Mouse (Mus musculus) embryonic facial prominence, embryonic 11.5 days (tissue): ENCODE results near the gene Tmem11. TPM values are rescaled to one million over a fixed set of nuclear protein-coding genes. Genes with fewer than 3 reads are reported as not detected.
A peak's percentile ranks its signal among the peaks of the same experiment; 100 is the strongest.

Source experiments
- ATAC-seq: fragments of 200-750 bp; cut with Nextera tagmentation; replicated peaks from 2 replicates; pipeline ENCODE4 v1.8.0; 2017; ENCODE audit warnings: low read depth; ENCODE audit not compliant: insufficient number of reproducible peaks, low FRiP score, low TSS enrichment
- DNase-seq: peaks from one replicate; pipeline ENCODE4 v3.0.0-alpha.2; 2015; ENCODE audit warnings: low spot score
- H3K27ac ChIP-seq: fragments of 300-500 bp; sonication (generic); replicated peaks from 2 replicates; pipeline ENCODE4 v1.5.1; 2014; ENCODE audit warnings: mild to moderate bottlenecking, low read depth, low read length, control low read depth
- H3K27me3 ChIP-seq: fragments of 300-500 bp; sonication (generic); 2 replicates; pipeline ENCODE4 v1.6.1; 2014; ENCODE audit warnings: mild to moderate bottlenecking, low read length, moderate library complexity, mixed read lengths; ENCODE audit not compliant: control insufficient read depth, insufficient read depth
- H3K36me3 ChIP-seq: fragments of 300-500 bp; sonication (generic); replicated peaks from 2 replicates; pipeline ENCODE4 v1.6.1; 2014; ENCODE audit warnings: low read depth, mild to moderate bottlenecking, low read length, moderate library complexity, mixed read lengths; ENCODE audit not compliant: control insufficient read depth, insufficient read depth
- H3K4me1 ChIP-seq: fragments of 300-500 bp; sonication (generic); 2 replicates; pipeline ENCODE4 v1.6.1; 2014; ENCODE audit warnings: low read length, mixed read lengths; ENCODE audit not compliant: control insufficient read depth, insufficient read depth
- H3K4me2 ChIP-seq: fragments of 300-500 bp; sonication (generic); 2 replicates; pipeline ENCODE4 v1.6.1; 2014; ENCODE audit warnings: low read depth, mild to moderate bottlenecking, control low read depth, low read length, moderate library complexity
- H3K4me3 ChIP-seq: fragments of 300-500 bp; sonication (generic); 2 replicates; pipeline ENCODE4 v1.5.1; 2014; ENCODE audit warnings: low read depth, low read length, control low read depth
- H3K9ac ChIP-seq: fragments of 300-500 bp; sonication (generic); replicated peaks from 2 replicates; pipeline ENCODE4 v1.6.1; 2014; ENCODE audit warnings: mild to moderate bottlenecking, control low read depth, low read length
- H3K9me3 ChIP-seq: fragments of 300-500 bp; sonication (generic); replicated peaks from 2 replicates; pipeline ENCODE4 v1.6.1; 2016; ENCODE audit warnings: mild to moderate bottlenecking, low read length, inconsistent platforms, mixed read lengths; ENCODE audit not compliant: control insufficient read depth
- WGBS: fragments of 180-500 bp; shearing (Covaris S2); extraction: QIAGEN DNeasy Blood & Tissue Kit; methylation state at CpG from one replicate; pipeline ENCODE4 v1.1.7; 2014; 5-methylcytosine and 5-hydroxymethylcytosine counted together
- polyA plus RNA-seq: library from polyadenylated mRNA; unstranded; fragments of >200 nt; fragmentation: Nextera tagmentation; extraction: Ambion mirVana; gene quantifications from 2 replicates; pipeline ENCODE4 v1.2.1, GENCODE M21; 2014

The Tmem11 gene
- polyA plus RNA-seq, 1 experiment from 2014 or later = 60.4 TPM

- H3K4me1 ChIP-seq = no peaks in the 10 kb centered on the region
- WGBS = 78% methylated on average over 12 of the region's 12 CpGs
- DNase-seq (no peak), ATAC-seq (no peak)
- no peak overlapping the region for H3K27ac ChIP-seq
- no peak overlapping the region for H3K4me2 ChIP-seq
- H3K9ac ChIP-seq = no peak overlapping the region
- H3K9me3 ChIP-seq = no peaks in the 10 kb centered on the region
- peaks cover 3% of the 10 kb centered on the region; the same call in 1 of the 2 replicates for H3K36me3 ChIP-seq
- H3K27me3 ChIP-seq = no peaks in the 10 kb centered on the region
- H3K4me3 ChIP-seq = no peak overlapping the region
Measured at GRCm38 (mm10) chr11:60841467-60842200, 37.4 kb downstream of the Tmem11 start.

- no peak overlapping the region for H3K4me2 ChIP-seq
- no peak overlapping the region for H3K9ac ChIP-seq
- H3K4me1 ChIP-seq = no peaks in the 10 kb centered on the region
- 92% methylated on average over 10 of the region's 10 CpGs for WGBS
- H3K9me3 ChIP-seq = no peaks in the 10 kb centered on the region
- H3K27me3 ChIP-seq = no peaks in the 10 kb centered on the region
- no peak for DNase-seq
- ATAC-seq = no peak
- no peak overlapping the region for H3K27ac ChIP-seq
- H3K36me3 ChIP-seq = no peaks in the 10 kb centered on the region
- H3K4me3 ChIP-seq = no peak overlapping the region
Measured at GRCm38 (mm10) chr11:60837644-60838406, 41.2 kb downstream of the Tmem11 start.

GRCm38 (mm10) chr11:60836897-60837296, 42.2 kb downstream of the Tmem11 start:
- Histone ChIP-seq H3K27ac (no peak overlapping the region), H3K9me3 (no peaks in the 10 kb centered on the region), H3K4me3 (no peak overlapping the region), H3K27me3 (no peaks in the 10 kb centered on the region), H3K4me1 (no peaks in the 10 kb centered on the region), H3K4me2 (no peak overlapping the region), H3K9ac (no peak overlapping the region), H3K36me3 (no peaks in the 10 kb centered on the region)
- ATAC-seq = no peak
- no peak for DNase-seq
- 92% methylated on average over 6 of the region's 6 CpGs for WGBS

- Histone ChIP-seq H3K36me3 (no peaks in the 10 kb centered on the region), H3K9me3 (no peaks in the 10 kb centered on the region), H3K27me3 (no peaks in the 10 kb centered on the region), H3K4me2 (peak within 1 kb of the TSS; percentile 72), H3K9ac (peak within 1 kb of the TSS; percentile 66), H3K4me3 (peak within 1 kb of the TSS; percentile 62), H3K4me1 (no peaks in the 10 kb centered on the region; the same call in 1 of the 2 replicates), H3K27ac (no peak within 1 kb of the TSS)
- ATAC-seq (peak; percentile 93), DNase-seq (peak; percentile 94)
- WGBS = under 1% methylated on average over 34 of the region's 34 CpGs
Measured at GRCm38 (mm10) chr11:60830433-60831052, 48.5 kb downstream of the Tmem11 start, which contains the start of gene Dhrs7b. Dhrs7b (plus strand) TSS chr11:60830631.

DNA sequence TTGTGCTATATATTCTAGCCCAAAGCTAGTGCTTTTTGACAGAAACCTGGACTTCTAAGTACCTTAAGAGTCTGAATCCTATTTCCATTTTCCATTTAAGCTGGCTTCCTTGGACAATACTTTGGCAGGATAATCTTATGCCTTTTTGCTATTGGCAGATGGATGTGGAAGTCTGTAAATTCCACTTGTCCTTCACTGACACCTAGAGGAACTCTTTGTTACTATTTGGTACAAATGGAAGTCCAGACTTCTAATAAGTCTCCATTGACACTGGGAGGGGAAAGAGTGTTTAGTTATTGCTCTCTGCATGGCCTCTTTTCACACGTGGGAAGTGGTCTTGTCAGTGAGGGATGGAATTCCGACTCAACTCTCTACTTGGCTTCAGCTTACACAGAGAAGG, 50.2 kb downstream of the Tmem11 start:
- no peak overlapping the region for H3K4me2 ChIP-seq
- H3K36me3 ChIP-seq = no peaks in the 10 kb centered on the region
- no peak overlapping the region for H3K27ac ChIP-seq
- no peak overlapping the region for H3K9ac ChIP-seq
- no peaks in the 10 kb centered on the region for H3K9me3 ChIP-seq
- ATAC-seq (no peak), DNase-seq (no peak)
- no peaks in the 10 kb centered on the region; the same call in 1 of the 2 replicates for H3K4me1 ChIP-seq
- no peaks in the 10 kb centered on the region for H3K27me3 ChIP-seq
- WGBS = 28% methylated on average over 2 of the region's 2 CpGs
- H3K4me3 ChIP-seq = no peak overlapping the region

- H3K4me3 ChIP-seq = no peak overlapping the region
- H3K4me2 ChIP-seq = no peak overlapping the region
- no peaks in the 10 kb centered on the region for H3K9me3 ChIP-seq
- H3K4me1 ChIP-seq = no peaks in the 10 kb centered on the region; the same call in 1 of the 2 replicates
- no peaks in the 10 kb centered on the region for H3K36me3 ChIP-seq
- ATAC-seq (no peak), DNase-seq (no peak)
- H3K9ac ChIP-seq = no peak overlapping the region
- H3K27me3 ChIP-seq = no peaks in the 10 kb centered on the region
- 52% methylated on average over 4 of the region's 4 CpGs for WGBS
- H3K27ac ChIP-seq = no peak overlapping the region
Measured at GRCm38 (mm10) chr11:60827241-60827945, 51.7 kb downstream of the Tmem11 start.

DNA sequence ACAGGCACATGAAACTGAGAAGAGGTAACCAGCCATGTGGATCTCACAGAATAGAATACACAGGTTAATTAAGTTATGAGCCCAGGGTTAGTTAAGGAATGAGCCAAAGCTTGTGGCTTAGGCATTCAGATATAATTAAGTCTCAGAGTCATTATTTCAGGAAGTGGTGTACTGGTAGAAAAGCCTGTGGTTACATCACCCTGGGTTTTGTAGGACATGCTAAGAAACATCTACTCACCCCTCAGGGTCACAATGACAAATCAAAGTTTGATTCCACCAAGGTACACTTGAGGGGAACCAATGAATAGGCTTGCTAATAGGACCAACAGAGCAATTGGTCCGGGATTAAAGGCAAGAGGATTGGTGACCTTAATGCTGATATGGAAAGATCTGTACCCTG, 52.4 kb downstream of the Tmem11 start:
- no peak overlapping the region for H3K4me2 ChIP-seq
- no peaks in the 10 kb centered on the region for H3K9me3 ChIP-seq
- H3K27me3 ChIP-seq = no peaks in the 10 kb centered on the region
- H3K36me3 ChIP-seq = no peaks in the 10 kb centered on the region
- H3K9ac ChIP-seq = no peak overlapping the region
- H3K4me3 ChIP-seq = no peak overlapping the region
- DNase-seq = no peak
- H3K27ac ChIP-seq = no peak overlapping the region
- no peak for ATAC-seq
- no peaks in the 10 kb centered on the region; the same call in 1 of the 2 replicates for H3K4me1 ChIP-seq
- whole genome bisulfite sequencing = 44% methylated on average over 1 of the region's 1 CpGs
